In the genomic region with DNA sequence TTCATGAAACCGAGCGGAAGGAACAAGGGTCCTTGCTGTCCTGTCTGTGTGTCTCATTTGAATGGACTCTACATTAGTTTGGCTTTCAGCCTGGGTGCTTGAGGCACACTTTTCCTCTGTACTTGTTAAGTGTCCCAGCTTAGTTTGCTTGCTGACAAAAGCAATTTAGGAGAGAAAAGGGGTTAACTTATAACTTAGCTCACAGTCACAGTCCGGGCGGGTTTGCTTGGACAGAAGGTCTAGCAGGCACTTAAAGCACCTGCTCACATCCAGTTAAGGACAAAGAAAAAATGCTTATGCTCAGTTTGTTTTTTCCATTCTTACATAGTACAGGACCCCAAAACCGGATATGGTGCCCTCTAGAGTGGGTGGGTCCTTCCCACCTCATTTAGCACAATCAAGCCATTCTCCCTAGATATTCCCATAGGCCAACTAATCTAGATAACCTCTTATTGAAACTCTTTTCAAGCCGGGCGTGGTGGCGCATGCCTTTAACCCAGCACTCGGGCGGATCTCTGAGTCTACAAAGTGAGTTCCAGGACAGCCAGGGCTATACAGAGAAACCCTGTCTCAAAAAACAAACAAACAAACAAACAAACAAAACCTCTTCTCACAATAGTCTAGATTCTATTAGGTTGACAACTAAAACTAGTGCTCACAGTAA, we compare ENCODE assay signal across 12 mouse cellular contexts. TPM values are rescaled to one million over a fixed set of nuclear protein-coding genes. Genes with fewer than 3 reads are reported as not detected.
DNase-seq lines count a peak whose midpoint lies in the region; ATAC-seq lines count a peak whose summit lies in the region.
"Had no signal": no experiment of that assay in that cellular context is flagged by ENCODE, and none has a peak within 500 bp of the region (broad histone marks: within the 10 kb centered on the region; RNA-seq: fewer than 3 reads in every experiment).

No protein-coding gene starts in this region.

- H3K9me3 ChIP-seq in forebrain, embryonic 16.5 days (ENCODE audit: control insufficient read depth, low read length) = no peaks in the 10 kb centered on the region
- H3K9me3 ChIP-seq in forebrain, embryonic 11.5 days (ENCODE audit: control insufficient read depth, low read length) = no peaks in the 10 kb centered on the region
- H3K9me3 ChIP-seq in limb, embryonic 13.5 days = no peaks in the 10 kb centered on the region
- no peaks in the 10 kb centered on the region for H3K9me3 ChIP-seq in limb, embryonic 10.5 days (replicated peaks)
- H3K9me3 ChIP-seq in hindbrain, embryonic 15.5 days = no peaks in the 10 kb centered on the region
- H3K9me3 ChIP-seq: embryonic facial prominence, embryonic 12.5 days had no signal

- ATAC-seq in forebrain, embryonic 16.5 days = peak; percentile 30
- no peak for ATAC-seq in forebrain, embryonic 11.5 days (replicated peaks; ENCODE audit: low FRiP score)
- ATAC-seq in limb, embryonic 13.5 days (ENCODE audit: low FRiP score, low read depth) = no peak
- peak; percentile 49 for ATAC-seq in hindbrain, embryonic 15.5 days (ENCODE audit: low FRiP score, low read depth)
- ATAC-seq: inflammation-experienced regulatory T-cells, adult 6 months had no signal

- no peak overlapping the region for H3K4me3 ChIP-seq in forebrain, embryonic 16.5 days (replicated peaks; ENCODE audit: low read length)
- no peak overlapping the region for H3K4me3 ChIP-seq in forebrain, embryonic 11.5 days (ENCODE audit: low read depth, low read length)
- H3K4me3 ChIP-seq in limb, embryonic 13.5 days = no peak overlapping the region
- H3K4me3 ChIP-seq in limb, embryonic 10.5 days = no peak overlapping the region
- no peak overlapping the region for H3K4me3 ChIP-seq in hindbrain, embryonic 15.5 days
- H3K4me3 ChIP-seq: embryonic facial prominence, embryonic 12.5 days had no signal

- H3K36me3 ChIP-seq in forebrain, embryonic 16.5 days (ENCODE audit: control insufficient read depth, insufficient read depth) = no peaks in the 10 kb centered on the region
- H3K36me3 ChIP-seq in forebrain, embryonic 11.5 days (ENCODE audit: control insufficient read depth, insufficient read depth, low read length) = no peaks in the 10 kb centered on the region
- H3K36me3 ChIP-seq in limb, embryonic 13.5 days = peaks cover 9% of the 10 kb centered on the region
- peaks cover 13% of the 10 kb centered on the region for H3K36me3 ChIP-seq in limb, embryonic 10.5 days
- no peaks in the 10 kb centered on the region for H3K36me3 ChIP-seq in hindbrain, embryonic 15.5 days

- no peaks in the 10 kb centered on the region for H3K27me3 ChIP-seq in forebrain, embryonic 16.5 days (replicated peaks; ENCODE audit: control insufficient read depth, insufficient read depth, low read length)
- no peaks in the 10 kb centered on the region for H3K27me3 ChIP-seq in forebrain, embryonic 11.5 days (ENCODE audit: control insufficient read depth, insufficient read depth, low read length)
- no peaks in the 10 kb centered on the region for H3K27me3 ChIP-seq in limb, embryonic 13.5 days
- H3K27me3 ChIP-seq in limb, embryonic 10.5 days (ENCODE audit: low read depth, poor library complexity, severe bottlenecking) = no peaks in the 10 kb centered on the region
- no peaks in the 10 kb centered on the region for H3K27me3 ChIP-seq in hindbrain, embryonic 15.5 days
- H3K27me3 ChIP-seq: embryonic facial prominence, embryonic 12.5 days had no signal

- no peak for DNase-seq in forebrain, embryonic 11.5 days (ENCODE audit: low spot score)
- DNase-seq in limb, embryonic 10.5 days (ENCODE audit: low spot score) = no peak
- DNase-seq in kidney, postnatal 14 days = peak; percentile 54
- no peak for DNase-seq in left cerebral cortex, postnatal 25 days (ENCODE audit: low spot score in 2 of 2)
- no peak for DNase-seq in cerebellum, adult 9-11 months
- DNase-seq: B cell, adult 2 months; lung, adult 2 months had no signal

- H3K9ac ChIP-seq in forebrain, embryonic 16.5 days (replicated peaks; ENCODE audit: low read depth, low read length) = no peak overlapping the region
- no peak overlapping the region for H3K9ac ChIP-seq in forebrain, embryonic 11.5 days (ENCODE audit: low read length)
- no peak overlapping the region for H3K9ac ChIP-seq in limb, embryonic 13.5 days
- H3K9ac ChIP-seq in hindbrain, embryonic 15.5 days = no peak overlapping the region
- H3K9ac ChIP-seq: embryonic facial prominence, embryonic 12.5 days had no signal

- no peak overlapping the region for H3K27ac ChIP-seq in forebrain, embryonic 16.5 days (ENCODE audit: low read length)
- H3K27ac ChIP-seq in forebrain, embryonic 11.5 days (ENCODE audit: low read depth, low read length) = no peak overlapping the region
- peak overlapping the region; percentile 10; the same call in 1 of the 2 replicates for H3K27ac ChIP-seq in limb, embryonic 13.5 days
- no peak overlapping the region for H3K27ac ChIP-seq in limb, embryonic 10.5 days
- no peak overlapping the region for H3K27ac ChIP-seq in hindbrain, embryonic 15.5 days (replicated peaks)

- intact Hi-C loops in left cerebral cortex, postnatal 25 days (cut with DNase I) = no loop called here

- no peak overlapping the region for H3K4me2 ChIP-seq in forebrain, embryonic 16.5 days (ENCODE audit: low read length)
- H3K4me2 ChIP-seq in forebrain, embryonic 11.5 days (ENCODE audit: low read depth, low read length, severe bottlenecking) = no peak overlapping the region
- no peak overlapping the region for H3K4me2 ChIP-seq in limb, embryonic 13.5 days (replicated peaks)
- H3K4me2 ChIP-seq in hindbrain, embryonic 15.5 days = no peak overlapping the region
- H3K4me2 ChIP-seq: embryonic facial prominence, embryonic 12.5 days had no signal

- peaks cover 13% of the 10 kb centered on the region for H3K4me1 ChIP-seq in forebrain, embryonic 16.5 days (replicated peaks; ENCODE audit: control insufficient read depth, insufficient read depth, low read length)
- peaks cover 7% of the 10 kb centered on the region; the same call in 1 of the 2 replicates for H3K4me1 ChIP-seq in forebrain, embryonic 11.5 days (replicated peaks; ENCODE audit: control insufficient read depth, insufficient read depth, low read length)
- peaks cover 29% of the 10 kb centered on the region for H3K4me1 ChIP-seq in limb, embryonic 13.5 days
- 0 out of 2 replicates have a peak, but pooled peaks cover 5% of the 10 kb centered on the region for H3K4me1 ChIP-seq in limb, embryonic 10.5 days
- peaks cover 28% of the 10 kb centered on the region for H3K4me1 ChIP-seq in hindbrain, embryonic 15.5 days (replicated peaks)

- WGBS in forebrain, embryonic 16.5 days = 44% methylated on average over 10 of the region's 10 CpGs
- 63% methylated on average over 10 of the region's 10 CpGs for WGBS in forebrain, embryonic 11.5 days
- WGBS in limb, embryonic 13.5 days = 82% methylated on average over 10 of the region's 10 CpGs
- 86% methylated on average over 10 of the region's 10 CpGs for WGBS in limb, embryonic 10.5 days
- WGBS in hindbrain, embryonic 15.5 days = 42% methylated on average over 10 of the region's 10 CpGs

RNA-seq across cellular contexts. Expression of a gene that starts 17.9 kb away (rescaled TPM):
- 47.2 and 48.5 TPM in 2 replicates for polyA plus RNA-seq in forebrain, embryonic 16.5 days (2015; fragmentation: Nextera tagmentation; extraction: Ambion mirVana)
- 65.9 and 67.1 TPM in 2 replicates for polyA plus RNA-seq in forebrain, embryonic 11.5 days (2014; fragmentation: Nextera tagmentation; extraction: Ambion mirVana)
- polyA plus RNA-seq in limb, embryonic 13.5 days (2015; fragmentation: Nextera tagmentation; extraction: Ambion mirVana) = 57.8 and 60.2 TPM in 2 replicates
- 46.8 and 50.5 TPM in 2 replicates for polyA plus RNA-seq in limb, embryonic 10.5 days (2016; fragmentation: Nextera tagmentation; extraction: Ambion mirVana)
- 51.4 and 53.9 TPM in 2 replicates for polyA plus RNA-seq in hindbrain, embryonic 15.5 days (2015; fragmentation: Nextera tagmentation; extraction: Ambion mirVana)
- 100 to 1,000 TPM; 104 to 112 TPM for total RNA-seq in left cerebral cortex, postnatal 25 days (2021)

Comparison
In these comparisons a context has a peak if more than half of its experiments do, and no peak if none do; other contexts are left out.
1. ATAC-seq: peak in forebrain, embryonic 16.5 days (single experiment) and hindbrain, embryonic 15.5 days (single experiment); none in forebrain, embryonic 11.5 days (single experiment) and limb, embryonic 13.5 days (single experiment).